10 mouse cellular contexts compared by ENCODE assay signal in genomic region chr7:126700063-126701015, GRCm38 (mm10). TPM values are rescaled to one million over a fixed set of nuclear protein-coding genes. Genes with fewer than 3 reads are reported as not detected.
DNase-seq lines count a peak whose midpoint lies in the region; ATAC-seq and TF ChIP-seq lines count a peak whose summit lies in the region.
"Had no signal": no experiment of that assay in that cellular context is flagged by ENCODE, and none has a peak within 500 bp of the region (broad histone marks: within the 10 kb centered on the region; RNA-seq: fewer than 3 reads in every experiment).

No protein-coding gene starts in this region.

- TF ChIP-seq CTCF in bone marrow, adult 2 months (IDR thresholded peaks at IDR 0.05; ENCODE audit: control insufficient read depth, insufficient read depth, low read length) = no peak

- no peaks in the 10 kb centered on the region for H3K27me3 ChIP-seq in forebrain, embryonic 14.5 days (replicated peaks; ENCODE audit: control insufficient read depth, insufficient read depth, low read length)
- peaks cover 20% of the 10 kb centered on the region; the same call in 1 of the 2 replicates for H3K27me3 ChIP-seq in forebrain, embryonic 12.5 days
- peaks cover 34% of the 10 kb centered on the region for H3K27me3 ChIP-seq in liver, embryonic 12.5 days (replicated peaks)
- H3K27me3 ChIP-seq in liver, embryonic 13.5 days = peaks cover 38% of the 10 kb centered on the region

- peaks cover 23% of the 10 kb centered on the region for H3K4me1 ChIP-seq in forebrain, embryonic 14.5 days (ENCODE audit: control insufficient read depth, insufficient read depth, low read length)
- peaks cover 53% of the 10 kb centered on the region for H3K4me1 ChIP-seq in forebrain, embryonic 12.5 days
- peaks cover 82% of the 10 kb centered on the region for H3K4me1 ChIP-seq in liver, embryonic 12.5 days
- H3K4me1 ChIP-seq in bone marrow, adult 2 months (ENCODE audit: control insufficient read depth, insufficient read depth, low read length) = peaks cover 1% of the 10 kb centered on the region; the same call in 1 of the 2 replicates
- H3K4me1 ChIP-seq in liver, embryonic 13.5 days (replicated peaks) = peaks cover 74% of the 10 kb centered on the region

- DNase-seq in forebrain, embryonic 14.5 days (ENCODE audit: low spot score) = no peak
- DNase-seq in liver = no peak
- DNase-seq in liver, embryonic 13.5 days = no peak
- no peak for DNase-seq in adrenal gland, postnatal 10 days
- DNase-seq in layer of hippocampus, postnatal 14 days (ENCODE audit: low spot score in 2 of 2) = no peak

- H3K4me2 ChIP-seq in forebrain, embryonic 14.5 days (ENCODE audit: low read length) = 0 out of 2 replicates have a peak overlapping the region, but pooled peaks have one; percentile 23
- H3K4me2 ChIP-seq in forebrain, embryonic 12.5 days = no peak overlapping the region
- peak overlapping the region; percentile 54 for H3K4me2 ChIP-seq in liver, embryonic 12.5 days
- peak overlapping the region; percentile 47; the same call in 1 of the 2 replicates for H3K4me2 ChIP-seq in liver, embryonic 13.5 days
- H3K4me2 ChIP-seq: limb, embryonic 15.5 days had no signal

- ATAC-seq in forebrain, embryonic 14.5 days = no peak
- ATAC-seq in forebrain, embryonic 12.5 days (ENCODE audit: low FRiP score) = no peak
- ATAC-seq in liver, embryonic 12.5 days = no peak
- no peak for ATAC-seq in liver, embryonic 13.5 days (ENCODE audit: low read depth)

- 85% methylated on average over 25 of the region's 25 CpGs for WGBS in forebrain, embryonic 14.5 days
- 82% methylated on average over 25 of the region's 25 CpGs for WGBS in forebrain, embryonic 12.5 days
- 71% methylated on average over 25 of the region's 25 CpGs for WGBS in liver, embryonic 12.5 days (ENCODE audit: insufficient replicate concordance)
- 75% methylated on average over 25 of the region's 25 CpGs for WGBS in bone marrow, adult 2 months
- WGBS in liver, embryonic 13.5 days (ENCODE audit: insufficient replicate concordance) = 74% methylated on average over 25 of the region's 25 CpGs

- no peak overlapping the region for H3K4me3 ChIP-seq in forebrain, embryonic 14.5 days (ENCODE audit: low read depth, low read length)
- H3K4me3 ChIP-seq in forebrain, embryonic 12.5 days (replicated peaks) = no peak overlapping the region
- 0 out of 2 replicates have a peak overlapping the region, but pooled peaks have one; percentile 16 for H3K4me3 ChIP-seq in liver, embryonic 12.5 days
- peak overlapping the region; percentile 95 for H3K4me3 ChIP-seq in bone marrow, adult 2 months (replicated peaks; ENCODE audit: control insufficient read depth, low read depth, low read length)
- no peak overlapping the region for H3K4me3 ChIP-seq in liver, embryonic 13.5 days (replicated peaks)
- H3K4me3 ChIP-seq: limb, embryonic 15.5 days; myocyte had no signal

- peaks cover 20% of the 10 kb centered on the region for H3K36me3 ChIP-seq in forebrain, embryonic 14.5 days (ENCODE audit: control insufficient read depth, insufficient read depth, low read length)
- peaks cover 21% of the 10 kb centered on the region for H3K36me3 ChIP-seq in forebrain, embryonic 12.5 days (replicated peaks)
- H3K36me3 ChIP-seq in liver, embryonic 12.5 days = peaks cover 27% of the 10 kb centered on the region
- peaks cover 36% of the 10 kb centered on the region; the same call in 1 of the 2 replicates for H3K36me3 ChIP-seq in liver, embryonic 13.5 days

- no peaks in the 10 kb centered on the region for H3K9me3 ChIP-seq in forebrain, embryonic 14.5 days (replicated peaks; ENCODE audit: control insufficient read depth, low read length)
- H3K9me3 ChIP-seq in forebrain, embryonic 12.5 days = no peaks in the 10 kb centered on the region
- H3K9me3 ChIP-seq in liver, embryonic 12.5 days (replicated peaks) = no peaks in the 10 kb centered on the region
- no peaks in the 10 kb centered on the region for H3K9me3 ChIP-seq in liver, embryonic 13.5 days (replicated peaks)
- H3K9me3 ChIP-seq: limb, embryonic 15.5 days had no signal

- H3K9ac ChIP-seq in forebrain, embryonic 14.5 days (ENCODE audit: low read length) = no peak overlapping the region
- no peak overlapping the region for H3K9ac ChIP-seq in forebrain, embryonic 12.5 days
- no peak overlapping the region for H3K9ac ChIP-seq in liver, embryonic 12.5 days
- H3K9ac ChIP-seq in liver, embryonic 13.5 days = 0 out of 2 replicates have a peak overlapping the region, but pooled peaks have one; percentile 33
- H3K9ac ChIP-seq: limb, embryonic 15.5 days had no signal

- TF ChIP-seq POLR2A in bone marrow, adult 2 months (IDR thresholded peaks at IDR 0.05; ENCODE audit: borderline replicate concordance, control insufficient read depth, low read depth, low read length) = no peak

- H3K27ac ChIP-seq in forebrain, embryonic 14.5 days (ENCODE audit: low read depth, low read length) = no peak overlapping the region
- no peak overlapping the region for H3K27ac ChIP-seq in forebrain, embryonic 12.5 days
- no peak overlapping the region for H3K27ac ChIP-seq in liver, embryonic 12.5 days
- peak overlapping the region; percentile 7; the same call in 1 of the 2 replicates for H3K27ac ChIP-seq in bone marrow, adult 2 months (ENCODE audit: control insufficient read depth, insufficient read depth, low read depth, low read length, poor library complexity)
- no peak overlapping the region; the same call in 1 of the 2 replicates for H3K27ac ChIP-seq in liver, embryonic 13.5 days
- H3K27ac ChIP-seq: limb, embryonic 15.5 days had no signal

RNA-seq across cellular contexts. Expression of gene Slx1b, which starts 4.8 kb away (rescaled TPM):
- polyA plus RNA-seq in forebrain, embryonic 14.5 days (2014; fragmentation: Nextera tagmentation; extraction: Ambion mirVana) = 8.8 and 10.1 TPM in 2 replicates
- 14.7 and 14.9 TPM in 2 replicates for polyA plus RNA-seq in forebrain, embryonic 12.5 days (2016; fragmentation: Nextera tagmentation; extraction: Ambion mirVana)
- polyA plus RNA-seq in liver, embryonic 12.5 days (2016; fragmentation: Nextera tagmentation; extraction: Ambion mirVana) = 4.5 and 5.1 TPM in 2 replicates
- polyA plus RNA-seq in bone marrow, adult 2 months (2011; ENCODE audit: insufficient read depth, insufficient read length, low replicate concordance, missing spikeins) = 5.0 and 11.1 TPM in 2 replicates
- 3.6 and 4.2 TPM in 2 replicates for polyA plus RNA-seq in liver, embryonic 13.5 days (2015; fragmentation: Nextera tagmentation; extraction: Ambion mirVana)
- total RNA-seq in adrenal gland, postnatal 10 days (2021) = 10 to 100 TPM in 1 of 2 experiments, 1 to 10 TPM in 1; 8.2 to 15.0 TPM
- total RNA-seq in layer of hippocampus, postnatal 14 days (2021) = 10 to 100 TPM; 16.2 to 19.8 TPM

RNA-seq across cellular contexts. Expression of gene Bola2, which starts 5.1 kb away (rescaled TPM):
- 147 and 164 TPM in 2 replicates for polyA plus RNA-seq in forebrain, embryonic 14.5 days (2014; fragmentation: Nextera tagmentation; extraction: Ambion mirVana)
- 146 and 157 TPM in 2 replicates for polyA plus RNA-seq in forebrain, embryonic 12.5 days (2016; fragmentation: Nextera tagmentation; extraction: Ambion mirVana)
- polyA plus RNA-seq in liver, embryonic 12.5 days (2016; fragmentation: Nextera tagmentation; extraction: Ambion mirVana) = 134 and 153 TPM in 2 replicates
- 77.8 and 182 TPM in 2 replicates for polyA plus RNA-seq in bone marrow, adult 2 months (2011; ENCODE audit: insufficient read depth, insufficient read length, low replicate concordance, missing spikeins)
- polyA plus RNA-seq in liver, embryonic 13.5 days (2015; fragmentation: Nextera tagmentation; extraction: Ambion mirVana) = 113 and 128 TPM in 2 replicates
- 10 to 100 TPM; 67.6 to 81.0 TPM for total RNA-seq in adrenal gland, postnatal 10 days (2021)
- total RNA-seq in layer of hippocampus, postnatal 14 days (2021) = 100 to 1,000 TPM; 119 to 129 TPM

RNA-seq across cellular contexts. Expression of gene Coro1a, which starts 7.2 kb away (rescaled TPM):
- 97.2 and 111 TPM in 2 replicates for polyA plus RNA-seq in forebrain, embryonic 14.5 days (2014; fragmentation: Nextera tagmentation; extraction: Ambion mirVana)
- polyA plus RNA-seq in forebrain, embryonic 12.5 days (2016; fragmentation: Nextera tagmentation; extraction: Ambion mirVana) = 49.1 and 51.0 TPM in 2 replicates
- polyA plus RNA-seq in liver, embryonic 12.5 days (2016; fragmentation: Nextera tagmentation; extraction: Ambion mirVana) = 77.9 and 86.6 TPM in 2 replicates
- 370 and 776 TPM in 2 replicates for polyA plus RNA-seq in bone marrow, adult 2 months (2011; ENCODE audit: insufficient read depth, insufficient read length, low replicate concordance, missing spikeins)
- polyA plus RNA-seq in liver, embryonic 13.5 days (2015; fragmentation: Nextera tagmentation; extraction: Ambion mirVana) = 73.1 and 78.7 TPM in 2 replicates
- 10 to 100 TPM; 36.1 to 39.3 TPM for total RNA-seq in adrenal gland, postnatal 10 days (2021)
- total RNA-seq in layer of hippocampus, postnatal 14 days (2021) = 100 to 1,000 TPM; 131 to 141 TPM

RNA-seq across cellular contexts. Expression of gene Sult1a1, which starts 24.1 kb away (rescaled TPM):
- 3.3 and 5.7 TPM in 2 replicates for polyA plus RNA-seq in forebrain, embryonic 14.5 days (2014; fragmentation: Nextera tagmentation; extraction: Ambion mirVana)
- polyA plus RNA-seq in forebrain, embryonic 12.5 days (2016; fragmentation: Nextera tagmentation; extraction: Ambion mirVana) = 0.42 and 0.54 TPM in 2 replicates
- polyA plus RNA-seq in liver, embryonic 12.5 days (2016; fragmentation: Nextera tagmentation; extraction: Ambion mirVana) = 0.24 and 0.50 TPM in 2 replicates
- 14.2 and 34.1 TPM in 2 replicates for polyA plus RNA-seq in bone marrow, adult 2 months (2011; ENCODE audit: insufficient read depth, insufficient read length, low replicate concordance, missing spikeins)
- polyA plus RNA-seq in liver, embryonic 13.5 days (2015; fragmentation: Nextera tagmentation; extraction: Ambion mirVana) = 1.8 and 2.0 TPM in 2 replicates
- 100 to 1,000 TPM in 1 of 2 experiments, 10 to 100 TPM in 1; 53.9 to 125 TPM for total RNA-seq in adrenal gland, postnatal 10 days (2021)
- 10 to 100 TPM; 10.7 to 16.5 TPM for total RNA-seq in layer of hippocampus, postnatal 14 days (2021)
- polyA plus RNA-seq: myocyte had no signal

RNA-seq across cellular contexts. Expression of gene Sgf29, which starts 51.2 kb away (rescaled TPM):
- 61.3 and 66.1 TPM in 2 replicates for polyA plus RNA-seq in forebrain, embryonic 14.5 days (2014; fragmentation: Nextera tagmentation; extraction: Ambion mirVana)
- polyA plus RNA-seq in forebrain, embryonic 12.5 days (2016; fragmentation: Nextera tagmentation; extraction: Ambion mirVana) = 39.4 and 51.2 TPM in 2 replicates
- 36.3 and 42.4 TPM in 2 replicates for polyA plus RNA-seq in liver, embryonic 12.5 days (2016; fragmentation: Nextera tagmentation; extraction: Ambion mirVana)
- 25.8 and 27.0 TPM in 2 replicates for polyA plus RNA-seq in bone marrow, adult 2 months (2011; ENCODE audit: insufficient read depth, insufficient read length, low replicate concordance, missing spikeins)
- polyA plus RNA-seq in liver, embryonic 13.5 days (2015; fragmentation: Nextera tagmentation; extraction: Ambion mirVana) = 34.7 and 36.8 TPM in 2 replicates
- total RNA-seq in adrenal gland, postnatal 10 days (2021) = 10 to 100 TPM; 31.3 to 46.9 TPM
- total RNA-seq in layer of hippocampus, postnatal 14 days (2021) = 10 to 100 TPM; 31.2 to 32.9 TPM

Comparison
In these comparisons a context has a peak if more than half of its experiments do, and no peak if none do; other contexts are left out.
1. H3K4me3 ChIP-seq: peak in liver, embryonic 12.5 days (single experiment) and bone marrow, adult 2 months (single experiment); none in forebrain, embryonic 14.5 days (single experiment), forebrain, embryonic 12.5 days (single experiment) and liver, embryonic 13.5 days (single experiment).